Mouse (Mus musculus): ENCODE measurements at regions not wholly inside any gene's neighbourhood (a gene's known extent, or its start where the extent isn't known, plus 50 kb on each side); places are given as distances from the start of the nearest gene placed in this dataset.

- Histone ChIP-seq H3K27ac (ENCODE audit: low read length) (no peak overlapping the region), H3K9ac (ENCODE audit: low read depth, low read length) (no peak overlapping the region), H3K36me3 (ENCODE audit: control insufficient read depth, insufficient read depth, low read length) (no peaks in the 10 kb centered on the region), H3K4me3 (ENCODE audit: low read length) (no peak overlapping the region), H3K9me3 (ENCODE audit: control insufficient read depth, low read length) (no peaks in the 10 kb centered on the region), H3K27me3 (replicated peaks; ENCODE audit: control insufficient read depth, insufficient read depth, low read length) (no peaks in the 10 kb centered on the region), H3K4me1 (ENCODE audit: control insufficient read depth, insufficient read depth, low read length) (no peaks in the 10 kb centered on the region), H3K4me2 (ENCODE audit: low read depth, low read length) (no peak overlapping the region)
- 83% methylated on average over 6 of the region's 6 CpGs for WGBS
- ATAC-seq = no peak
Measured at GRCm38 (mm10) chr5:97633766-97634165, 176.9 kb upstream of the Gk2 start.

GRCm38 (mm10) chr5:97632791-97633190 lies 176.0 kb upstream of the Gk2 start:
- no peak overlapping the region for H3K9ac ChIP-seq (ENCODE audit: low read depth, low read length)
- 76% methylated on average over 7 of the region's 7 CpGs for WGBS
- no peaks in the 10 kb centered on the region for H3K4me1 ChIP-seq (ENCODE audit: control insufficient read depth, insufficient read depth, low read length)
- no peak overlapping the region for H3K4me2 ChIP-seq (ENCODE audit: low read depth, low read length)
- no peak overlapping the region for H3K4me3 ChIP-seq (ENCODE audit: low read length)
- no peak for ATAC-seq
- no peak overlapping the region for H3K27ac ChIP-seq (ENCODE audit: low read length)
- H3K9me3 ChIP-seq (ENCODE audit: control insufficient read depth, low read length) = no peaks in the 10 kb centered on the region
- no peaks in the 10 kb centered on the region for H3K27me3 ChIP-seq (replicated peaks; ENCODE audit: control insufficient read depth, insufficient read depth, low read length)
- H3K36me3 ChIP-seq (ENCODE audit: control insufficient read depth, insufficient read depth, low read length) = no peaks in the 10 kb centered on the region

DNA sequence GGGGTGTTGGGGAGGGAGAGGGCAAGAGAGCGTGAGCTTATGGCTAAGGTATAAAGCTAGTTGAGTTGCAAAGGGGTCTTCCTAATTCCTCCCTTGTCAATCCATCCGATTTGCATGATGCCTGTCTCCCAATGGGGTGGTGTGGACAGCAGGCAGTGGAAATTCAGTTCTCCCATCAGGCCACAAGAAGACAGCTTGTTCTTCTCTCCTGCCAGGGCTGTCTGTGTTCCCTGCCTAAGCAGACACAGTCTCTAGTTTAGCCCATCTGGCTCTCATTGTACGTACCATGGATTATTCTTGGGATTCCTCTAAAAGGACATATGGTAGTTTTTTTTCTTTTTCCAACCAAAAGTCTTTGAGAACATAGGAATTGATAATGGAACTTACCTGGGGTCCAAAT lies 168.4 kb upstream of the Gk2 start:
- no peak for ATAC-seq

GRCm38 (mm10) chr5:97619890-97620289 lies 163.1 kb upstream of the Gk2 start:
- 83% methylated on average over 2 of the region's 2 CpGs for WGBS
- H3K9me3 ChIP-seq (ENCODE audit: control insufficient read depth, low read length) = no peaks in the 10 kb centered on the region
- H3K4me1 ChIP-seq (ENCODE audit: control insufficient read depth, insufficient read depth, low read length) = no peaks in the 10 kb centered on the region
- H3K4me2 ChIP-seq (ENCODE audit: low read depth, low read length) = no peak overlapping the region
- H3K27ac ChIP-seq (ENCODE audit: low read length) = no peak overlapping the region
- no peaks in the 10 kb centered on the region for H3K36me3 ChIP-seq (ENCODE audit: control insufficient read depth, insufficient read depth, low read length)
- H3K4me3 ChIP-seq (ENCODE audit: low read length) = no peak overlapping the region
- H3K27me3 ChIP-seq (replicated peaks; ENCODE audit: control insufficient read depth, insufficient read depth, low read length) = no peaks in the 10 kb centered on the region
- ATAC-seq = no peak
- H3K9ac ChIP-seq (ENCODE audit: low read depth, low read length) = no peak overlapping the region

More for the DNA sequence above, 168.4 kb upstream of the Gk2 start:
- Histone ChIP-seq H3K27me3 (replicated peaks; ENCODE audit: control insufficient read depth, insufficient read depth, low read length) (no peaks in the 10 kb centered on the region), H3K9ac (ENCODE audit: low read depth, low read length) (no peak overlapping the region), H3K4me1 (ENCODE audit: control insufficient read depth, insufficient read depth, low read length) (no peaks in the 10 kb centered on the region), H3K4me2 (ENCODE audit: low read depth, low read length) (no peak overlapping the region), H3K9me3 (ENCODE audit: control insufficient read depth, low read length) (no peaks in the 10 kb centered on the region), H3K4me3 (ENCODE audit: low read length) (no peak overlapping the region), H3K27ac (ENCODE audit: low read length) (no peak overlapping the region), H3K36me3 (ENCODE audit: control insufficient read depth, insufficient read depth, low read length) (no peaks in the 10 kb centered on the region)
- 89% methylated on average over 3 of the region's 3 CpGs for WGBS

GRCm38 (mm10) chr5:97618411-97618810 lies 161.6 kb upstream of the Gk2 start:
- Histone ChIP-seq H3K36me3 (ENCODE audit: control insufficient read depth, insufficient read depth, low read length) (no peaks in the 10 kb centered on the region), H3K9ac (ENCODE audit: low read depth, low read length) (no peak overlapping the region), H3K4me2 (ENCODE audit: low read depth, low read length) (no peak overlapping the region), H3K9me3 (ENCODE audit: control insufficient read depth, low read length) (no peaks in the 10 kb centered on the region), H3K27me3 (replicated peaks; ENCODE audit: control insufficient read depth, insufficient read depth, low read length) (no peaks in the 10 kb centered on the region), H3K4me1 (ENCODE audit: control insufficient read depth, insufficient read depth, low read length) (no peaks in the 10 kb centered on the region), H3K27ac (ENCODE audit: low read length) (no peak overlapping the region), H3K4me3 (ENCODE audit: low read length) (no peak overlapping the region)
- ATAC-seq = no peak
- 84% methylated on average over 4 of the region's 4 CpGs for WGBS

DNA sequence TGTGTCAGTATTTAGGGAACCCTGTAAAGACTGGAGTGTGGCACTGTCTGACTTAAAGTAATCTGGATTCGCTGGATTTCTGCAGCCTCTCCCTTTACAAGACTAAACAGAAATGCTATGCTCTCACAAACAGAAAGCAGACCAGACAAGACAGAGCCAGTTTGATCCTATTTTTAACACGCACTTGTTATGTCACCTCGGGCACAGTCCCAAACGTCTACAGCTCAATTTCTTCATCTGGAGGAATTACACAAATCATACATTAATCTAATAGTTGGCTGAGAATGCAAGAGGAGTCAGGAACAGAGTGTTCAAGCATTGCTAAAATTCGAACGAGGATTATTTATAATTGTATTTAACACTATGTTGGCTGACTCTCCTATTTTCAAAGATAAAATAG lies 145.4 kb upstream of the Gk2 start:
- Histone ChIP-seq H3K9ac (ENCODE audit: low read depth, low read length) (no peak overlapping the region), H3K4me1 (ENCODE audit: control insufficient read depth, insufficient read depth, low read length) (no peaks in the 10 kb centered on the region), H3K36me3 (ENCODE audit: control insufficient read depth, insufficient read depth, low read length) (no peaks in the 10 kb centered on the region), H3K27me3 (replicated peaks; ENCODE audit: control insufficient read depth, insufficient read depth, low read length) (no peaks in the 10 kb centered on the region), H3K27ac (ENCODE audit: low read length) (no peak overlapping the region), H3K9me3 (ENCODE audit: control insufficient read depth, low read length) (no peaks in the 10 kb centered on the region), H3K4me2 (ENCODE audit: low read depth, low read length) (no peak overlapping the region), H3K4me3 (ENCODE audit: low read length) (no peak overlapping the region)
- 44% methylated on average over 6 of the region's 6 CpGs for WGBS
- peak; percentile 33; the same call in 1 of the 2 replicates for ATAC-seq

- WGBS = 75% methylated on average over 2 of the region's 2 CpGs
- Histone ChIP-seq H3K27ac (ENCODE audit: low read length) (no peak overlapping the region), H3K9ac (ENCODE audit: low read depth, low read length) (no peak overlapping the region), H3K4me1 (ENCODE audit: control insufficient read depth, insufficient read depth, low read length) (no peaks in the 10 kb centered on the region), H3K36me3 (ENCODE audit: control insufficient read depth, insufficient read depth, low read length) (no peaks in the 10 kb centered on the region), H3K9me3 (ENCODE audit: control insufficient read depth, low read length) (no peaks in the 10 kb centered on the region), H3K4me2 (ENCODE audit: low read depth, low read length) (no peak overlapping the region), H3K4me3 (ENCODE audit: low read length) (no peak overlapping the region), H3K27me3 (replicated peaks; ENCODE audit: control insufficient read depth, insufficient read depth, low read length) (no peaks in the 10 kb centered on the region)
- ATAC-seq = no peak
Measured at GRCm38 (mm10) chr5:97601384-97601783, 144.6 kb upstream of the Gk2 start.

- Histone ChIP-seq H3K4me3 (ENCODE audit: low read length) (no peak overlapping the region), H3K27me3 (replicated peaks; ENCODE audit: control insufficient read depth, insufficient read depth, low read length) (no peaks in the 10 kb centered on the region), H3K9me3 (ENCODE audit: control insufficient read depth, low read length) (no peaks in the 10 kb centered on the region), H3K36me3 (ENCODE audit: control insufficient read depth, insufficient read depth, low read length) (no peaks in the 10 kb centered on the region), H3K4me2 (ENCODE audit: low read depth, low read length) (no peak overlapping the region), H3K9ac (ENCODE audit: low read depth, low read length) (no peak overlapping the region), H3K27ac (ENCODE audit: low read length) (no peak overlapping the region), H3K4me1 (ENCODE audit: control insufficient read depth, insufficient read depth, low read length) (no peaks in the 10 kb centered on the region)
- WGBS = 79% methylated on average over 9 of the region's 9 CpGs
- ATAC-seq = no peak
Measured at GRCm38 (mm10) chr5:97598741-97599140, 141.9 kb upstream of the Gk2 start.

- Histone ChIP-seq H3K9me3 (ENCODE audit: control insufficient read depth, low read length) (no peaks in the 10 kb centered on the region), H3K27me3 (replicated peaks; ENCODE audit: control insufficient read depth, insufficient read depth, low read length) (no peaks in the 10 kb centered on the region), H3K9ac (ENCODE audit: low read depth, low read length) (no peak overlapping the region), H3K4me2 (ENCODE audit: low read depth, low read length) (no peak overlapping the region), H3K36me3 (ENCODE audit: control insufficient read depth, insufficient read depth, low read length) (no peaks in the 10 kb centered on the region), H3K27ac (ENCODE audit: low read length) (no peak overlapping the region), H3K4me3 (ENCODE audit: low read length) (no peak overlapping the region), H3K4me1 (ENCODE audit: control insufficient read depth, insufficient read depth, low read length) (no peaks in the 10 kb centered on the region)
- no peak for ATAC-seq
- 75% methylated on average over 2 of the region's 2 CpGs for WGBS
Measured at GRCm38 (mm10) chr5:97595916-97596315, 139.1 kb upstream of the Gk2 start.

DNA sequence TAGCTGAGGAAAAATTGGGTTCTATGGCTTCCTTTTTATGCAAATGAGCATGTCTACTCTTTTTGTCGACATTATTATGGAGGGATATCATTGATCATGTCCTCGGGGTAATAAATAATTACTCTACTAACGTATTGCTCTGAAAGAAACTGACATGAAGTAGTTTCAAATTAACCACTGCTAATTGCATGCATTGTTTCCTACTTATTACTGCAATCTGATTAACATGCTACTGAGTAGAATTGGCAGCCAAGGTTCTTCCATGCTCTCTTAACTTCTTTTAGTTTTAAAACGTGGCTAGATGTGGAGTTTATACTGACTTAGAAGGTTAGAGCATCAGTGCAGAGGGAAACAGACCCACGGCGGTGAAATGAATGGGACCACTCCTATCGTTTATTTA lies 137.3 kb upstream of the Gk2 start:
- H3K36me3 ChIP-seq (ENCODE audit: control insufficient read depth, insufficient read depth, low read length) = no peaks in the 10 kb centered on the region
- no peaks in the 10 kb centered on the region for H3K27me3 ChIP-seq (replicated peaks; ENCODE audit: control insufficient read depth, insufficient read depth, low read length)
- no peak overlapping the region for H3K4me2 ChIP-seq (ENCODE audit: low read depth, low read length)
- H3K4me1 ChIP-seq (ENCODE audit: control insufficient read depth, insufficient read depth, low read length) = no peaks in the 10 kb centered on the region
- no peaks in the 10 kb centered on the region for H3K9me3 ChIP-seq (ENCODE audit: control insufficient read depth, low read length)
- H3K9ac ChIP-seq (ENCODE audit: low read depth, low read length) = no peak overlapping the region
- WGBS = 64% methylated on average over 7 of the region's 7 CpGs
- no peak overlapping the region for H3K27ac ChIP-seq (ENCODE audit: low read length)
- ATAC-seq = no peak
- no peak overlapping the region for H3K4me3 ChIP-seq (ENCODE audit: low read length)

Data from intestine, embryonic 16.5 days (tissue).